Mouse (Mus musculus): Measurements from ENCODE around the gene Ppp1r37. TPM values are rescaled to one million over a fixed set of nuclear protein-coding genes. Genes with fewer than 3 reads are reported as not detected.

The Ppp1r37 gene
- total RNA-seq, 1 experiment: 25.3 TPM

- peak overlapping the region; percentile 97 to 99 for H3K4me3 ChIP-seq (ENCODE audit: insufficient read depth in 1 of 2, low read depth in 1 of 2, low read length in 2 of 2, poor library complexity in 1 of 2, severe bottlenecking in 1 of 2)
- H3K4me1 ChIP-seq (ENCODE audit: control insufficient read depth in 2 of 2, insufficient read depth in 2 of 2, low read length in 2 of 2, poor library complexity in 1 of 2): peaks cover 7 to 21% of the 10 kb centered on the region in 2 experiments
- H3K36me3 ChIP-seq (ENCODE audit: control insufficient read depth, insufficient read depth, low read length, poor library complexity, severe bottlenecking): peaks cover 9% of the 10 kb centered on the region
- DNase-seq (ENCODE audit: low read depth, low spot score): no peak
- no peaks in the 10 kb centered on the region for H3K9me3 ChIP-seq (ENCODE audit: control insufficient read depth, insufficient read depth, low read depth, low read length)
- H3K27ac ChIP-seq (ENCODE audit: insufficient read depth, low read depth, low read length, poor library complexity, severe bottlenecking): peak overlapping the region; percentile 99
- TF ChIP-seq ZNF384 (IDR thresholded peaks at IDR 0.05; ENCODE audit: low read depth, low read length) (no peak), MAFK (IDR thresholded peaks at IDR 0.05; ENCODE audit: insufficient read depth, low read depth, low read length) (no peak), ZC3H11A (IDR thresholded peaks at IDR 0.05; ENCODE audit: borderline replicate concordance, low read depth, low read length) (no peak), HCFC1 (IDR thresholded peaks at IDR 0.05; ENCODE audit: borderline replicate concordance, insufficient read depth, low read length) (no peak), CHD2 (IDR thresholded peaks at IDR 0.05; ENCODE audit: low read depth, low read length) (no peak)
- in situ Hi-C loops (cut with MboI; ENCODE audit: low sequenced_read_pairs in 2 of 2, unreplicated experiment in 2 of 2): no loop called here
- H3K9ac ChIP-seq (ENCODE audit: insufficient read depth, low read depth, low read length, poor library complexity, severe bottlenecking): peak overlapping the region; percentile 92
These were observed 10.9 kb upstream of the Ppp1r37 start for GRCm38 (mm10) chr7:19573776-19574140.

DNA sequence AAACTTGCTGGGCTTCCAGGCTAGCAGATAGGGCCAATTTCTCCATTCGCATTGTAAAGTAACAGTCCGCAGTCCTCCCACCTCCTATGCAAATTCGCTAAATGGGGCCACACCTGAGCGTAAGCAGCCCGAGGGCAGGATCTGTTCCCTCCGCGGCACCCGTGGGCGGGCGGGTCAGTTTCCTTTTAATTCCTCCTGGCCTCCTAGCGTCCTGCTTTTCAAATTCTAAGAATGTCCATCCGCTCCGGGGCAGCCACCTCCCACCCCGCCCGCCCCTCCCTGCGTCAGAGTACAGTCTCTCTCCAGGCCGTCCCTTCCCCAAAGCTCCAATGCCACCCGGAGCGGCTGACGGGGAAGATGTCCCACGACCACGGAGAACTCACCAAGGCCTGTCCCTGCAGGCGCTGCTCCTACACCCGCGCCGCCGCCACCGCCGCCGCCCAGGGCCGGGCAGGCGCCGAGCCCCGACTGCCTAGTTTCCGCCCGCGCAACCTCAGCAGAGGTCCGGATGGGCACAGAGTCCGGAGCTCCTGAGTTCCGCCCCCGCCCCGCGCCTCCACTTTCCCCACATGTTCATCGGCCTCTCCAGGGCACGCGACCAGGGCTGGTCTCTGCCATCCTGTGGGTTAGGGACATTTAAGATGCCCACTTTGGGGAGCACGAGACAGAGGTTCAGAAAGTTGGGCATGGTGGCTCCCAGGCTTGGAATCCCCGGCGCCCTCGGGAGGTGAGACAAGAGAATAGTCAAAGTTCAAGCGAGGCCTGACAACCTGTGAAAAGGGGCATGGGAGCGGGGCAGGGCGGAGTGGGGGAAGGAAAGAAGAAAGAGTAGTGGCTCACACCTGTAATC, 10.3 kb upstream of the Ppp1r37 start:
- TF ChIP-seq ZC3H11A (IDR thresholded peaks at IDR 0.05; ENCODE audit: borderline replicate concordance, low read depth, low read length) (no peak), HCFC1 (IDR thresholded peaks at IDR 0.05; ENCODE audit: borderline replicate concordance, insufficient read depth, low read length) (peak; percentile 60; the same call in 1 of the 2 replicates)
- Histone ChIP-seq H3K36me3 (ENCODE audit: control insufficient read depth, insufficient read depth, low read length, poor library complexity, severe bottlenecking) (peaks cover 11% of the 10 kb centered on the region; the same call in 1 of the 2 replicates), H3K9me3 (ENCODE audit: control insufficient read depth, insufficient read depth, low read depth, low read length) (no peaks in the 10 kb centered on the region), H3K4me3 (ENCODE audit: insufficient read depth in 1 of 2, low read depth in 1 of 2, low read length in 2 of 2, poor library complexity in 1 of 2, severe bottlenecking in 1 of 2) (peak overlapping the region; percentile 97 to 99), H3K4me1 (ENCODE audit: control insufficient read depth in 2 of 2, insufficient read depth in 2 of 2, low read length in 2 of 2, poor library complexity in 1 of 2) (peaks cover 7 to 23% of the 10 kb centered on the region in 2 experiments), H3K27ac (ENCODE audit: insufficient read depth, low read depth, low read length, poor library complexity, severe bottlenecking) (peak overlapping the region; percentile 99), H3K9ac (ENCODE audit: insufficient read depth, low read depth, low read length, poor library complexity, severe bottlenecking) (peak overlapping the region; percentile 92)
- in situ Hi-C loops (cut with MboI; ENCODE audit: low sequenced_read_pairs in 2 of 2, unreplicated experiment in 2 of 2): no loop called here
- DNase-seq (ENCODE audit: low read depth, low spot score): peak; percentile 73

- Histone ChIP-seq H3K36me3 (ENCODE audit: control insufficient read depth, insufficient read depth, low read length, poor library complexity, severe bottlenecking) (peaks cover 18% of the 10 kb centered on the region), H3K4me1 (ENCODE audit: control insufficient read depth in 2 of 2, insufficient read depth in 2 of 2, low read length in 2 of 2, poor library complexity in 1 of 2) (peaks cover 2 to 14% of the 10 kb centered on the region in 2 experiments; a peak in 3 of 4 replicates), H3K27ac (ENCODE audit: insufficient read depth, low read depth, low read length, poor library complexity, severe bottlenecking) (peak overlapping the region; percentile 32; the same call in 1 of the 2 replicates), H3K9ac (ENCODE audit: insufficient read depth, low read depth, low read length, poor library complexity, severe bottlenecking) (no peak overlapping the region; the same call in 1 of the 2 replicates), H3K9me3 (ENCODE audit: control insufficient read depth, insufficient read depth, low read depth, low read length) (no peaks in the 10 kb centered on the region), H3K4me3 (ENCODE audit: insufficient read depth in 1 of 2, low read depth in 1 of 2, low read length in 2 of 2, poor library complexity in 1 of 2, severe bottlenecking in 1 of 2) (no peak overlapping the region)
- no peak for DNase-seq (ENCODE audit: low read depth, low spot score)
- no peak for TF ChIP-seq HCFC1 (IDR thresholded peaks at IDR 0.05; ENCODE audit: borderline replicate concordance, insufficient read depth, low read length)
- TF ChIP-seq ZC3H11A (IDR thresholded peaks at IDR 0.05; ENCODE audit: borderline replicate concordance, low read depth, low read length): no peak
- no peak for TF ChIP-seq ZNF384 (IDR thresholded peaks at IDR 0.05; ENCODE audit: low read depth, low read length)
- no peak for TF ChIP-seq MAFK (IDR thresholded peaks at IDR 0.05; ENCODE audit: insufficient read depth, low read depth, low read length)
- no peak for TF ChIP-seq CHD2 (IDR thresholded peaks at IDR 0.05; ENCODE audit: low read depth, low read length)
- in situ Hi-C loops (cut with MboI; ENCODE audit: low sequenced_read_pairs in 2 of 2, unreplicated experiment in 2 of 2): no loop called here
These were observed 6.8 kb upstream of the Ppp1r37 start for GRCm38 (mm10) chr7:19569647-19570046.

DNA sequence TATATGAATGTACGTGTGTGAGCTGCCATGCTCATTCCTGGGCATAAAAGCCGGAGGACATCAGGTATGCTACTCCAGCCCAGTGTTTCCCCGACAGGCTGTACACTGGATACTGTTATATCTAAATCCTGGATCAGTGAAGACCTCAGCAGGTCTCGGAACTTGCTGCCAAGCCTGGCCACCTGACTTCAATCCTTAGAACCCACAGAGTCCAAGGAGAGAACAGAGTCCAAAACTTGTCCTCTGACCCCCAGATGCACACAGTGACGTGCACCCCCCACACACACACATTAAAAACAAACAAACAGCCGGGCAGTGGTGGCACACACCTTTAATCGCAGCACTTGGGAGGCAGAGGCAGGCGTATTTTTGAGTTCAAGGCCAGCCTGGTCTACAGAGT, 4.5 kb upstream of the Ppp1r37 start:
- in situ Hi-C loops (cut with MboI; ENCODE audit: low sequenced_read_pairs in 2 of 2, unreplicated experiment in 2 of 2): no loop called here
- TF ChIP-seq CHD2 (IDR thresholded peaks at IDR 0.05; ENCODE audit: low read depth, low read length): no peak
- no peak for TF ChIP-seq ZNF384 (IDR thresholded peaks at IDR 0.05; ENCODE audit: low read depth, low read length)
- TF ChIP-seq MAFK (IDR thresholded peaks at IDR 0.05; ENCODE audit: insufficient read depth, low read depth, low read length): no peak
- no peak for TF ChIP-seq ZC3H11A (IDR thresholded peaks at IDR 0.05; ENCODE audit: borderline replicate concordance, low read depth, low read length)
- no peak for TF ChIP-seq HCFC1 (IDR thresholded peaks at IDR 0.05; ENCODE audit: borderline replicate concordance, insufficient read depth, low read length)
- Histone ChIP-seq H3K4me3 (ENCODE audit: insufficient read depth in 1 of 2, low read depth in 1 of 2, low read length in 2 of 2, poor library complexity in 1 of 2, severe bottlenecking in 1 of 2) (no peak overlapping the region), H3K36me3 (ENCODE audit: control insufficient read depth, insufficient read depth, low read length, poor library complexity, severe bottlenecking) (peaks cover 21% of the 10 kb centered on the region), H3K27ac (ENCODE audit: insufficient read depth, low read depth, low read length, poor library complexity, severe bottlenecking) (no peak overlapping the region), H3K9me3 (ENCODE audit: control insufficient read depth, insufficient read depth, low read depth, low read length) (no peaks in the 10 kb centered on the region), H3K9ac (ENCODE audit: insufficient read depth, low read depth, low read length, poor library complexity, severe bottlenecking) (no peak overlapping the region), H3K4me1 (ENCODE audit: control insufficient read depth in 2 of 2, insufficient read depth in 2 of 2, low read length in 2 of 2, poor library complexity in 1 of 2) (peaks cover 2 to 17% of the 10 kb centered on the region in 2 experiments; a peak in 3 of 4 replicates)
- DNase-seq (ENCODE audit: low read depth, low spot score): no peak
